Mouse (Mus musculus): ENCODE measurements around the gene Nrcam. TPM values are rescaled to one million over a fixed set of nuclear protein-coding genes. Genes with fewer than 3 reads are reported as not detected.

The Nrcam gene
- polyA plus RNA-seq, 1 experiment from 2014 or later = 50.1 TPM

- no peak overlapping the region for H3K27ac ChIP-seq (ENCODE audit: low read depth, low read length)
- H3K27me3 ChIP-seq (ENCODE audit: control insufficient read depth, insufficient read depth, low read length) = no peaks in the 10 kb centered on the region
- H3K4me2 ChIP-seq (ENCODE audit: low read depth, low read length, severe bottlenecking) = no peak overlapping the region
- DNase-seq (ENCODE audit: low spot score) (no peak), ATAC-seq (replicated peaks; ENCODE audit: low FRiP score) (no peak)
- H3K36me3 ChIP-seq (ENCODE audit: control insufficient read depth, insufficient read depth, low read length) = no peaks in the 10 kb centered on the region
- H3K4me1 ChIP-seq (replicated peaks; ENCODE audit: control insufficient read depth, insufficient read depth, low read length) = no peaks in the 10 kb centered on the region
- H3K9ac ChIP-seq (ENCODE audit: low read length) = no peak overlapping the region
- no peak overlapping the region for H3K4me3 ChIP-seq (ENCODE audit: low read depth, low read length)
- 60% methylated on average over 6 of the region's 6 CpGs for WGBS
- H3K9me3 ChIP-seq (ENCODE audit: control insufficient read depth, low read length) = no peaks in the 10 kb centered on the region
Observed at GRCm38 (mm10) chr12:44430335-44430734, 101.7 kb downstream of the Nrcam start.

GRCm38 (mm10) chr12:44430996-44431395 lies 102.3 kb downstream of the Nrcam start:
- H3K4me2 ChIP-seq (ENCODE audit: low read depth, low read length, severe bottlenecking) = no peak overlapping the region
- H3K9ac ChIP-seq (ENCODE audit: low read length) = no peak overlapping the region

GRCm38 (mm10) chr12:44432727-44433126 lies 104.0 kb downstream of the Nrcam start:
- DNase-seq (ENCODE audit: low spot score) (no peak), ATAC-seq (replicated peaks; ENCODE audit: low FRiP score) (no peak)
- H3K27ac ChIP-seq (ENCODE audit: low read depth, low read length) = no peak overlapping the region
- H3K4me2 ChIP-seq (ENCODE audit: low read depth, low read length, severe bottlenecking) = no peak overlapping the region
- WGBS = 89% methylated on average over 3 of the region's 3 CpGs
- H3K27me3 ChIP-seq (ENCODE audit: control insufficient read depth, insufficient read depth, low read length) = no peaks in the 10 kb centered on the region
- H3K9me3 ChIP-seq (ENCODE audit: control insufficient read depth, low read length) = no peaks in the 10 kb centered on the region
- no peak overlapping the region for H3K9ac ChIP-seq (ENCODE audit: low read length)
- peaks cover 5% of the 10 kb centered on the region for H3K4me1 ChIP-seq (replicated peaks; ENCODE audit: control insufficient read depth, insufficient read depth, low read length)
- no peak overlapping the region for H3K4me3 ChIP-seq (ENCODE audit: low read depth, low read length)
- no peaks in the 10 kb centered on the region for H3K36me3 ChIP-seq (ENCODE audit: control insufficient read depth, insufficient read depth, low read length)

More at GRCm38 (mm10) chr12:44430996-44431395, 102.3 kb downstream of the Nrcam start:
- H3K27ac ChIP-seq (ENCODE audit: low read depth, low read length) = no peak overlapping the region
- DNase-seq (ENCODE audit: low spot score) (no peak), ATAC-seq (replicated peaks; ENCODE audit: low FRiP score) (no peak)
- 56% methylated on average over 7 of the region's 7 CpGs for WGBS
- no peaks in the 10 kb centered on the region for H3K4me1 ChIP-seq (replicated peaks; ENCODE audit: control insufficient read depth, insufficient read depth, low read length)
- H3K9me3 ChIP-seq (ENCODE audit: control insufficient read depth, low read length) = no peaks in the 10 kb centered on the region
- no peaks in the 10 kb centered on the region for H3K36me3 ChIP-seq (ENCODE audit: control insufficient read depth, insufficient read depth, low read length)
- H3K27me3 ChIP-seq (ENCODE audit: control insufficient read depth, insufficient read depth, low read length) = no peaks in the 10 kb centered on the region
- no peak overlapping the region for H3K4me3 ChIP-seq (ENCODE audit: low read depth, low read length)

- Histone ChIP-seq H3K27ac (ENCODE audit: low read depth, low read length) (no peak overlapping the region), H3K9ac (ENCODE audit: low read length) (no peak overlapping the region; the same call in 1 of the 2 replicates), H3K27me3 (ENCODE audit: control insufficient read depth, insufficient read depth, low read length) (no peaks in the 10 kb centered on the region), H3K4me3 (ENCODE audit: low read depth, low read length) (no peak overlapping the region), H3K4me2 (ENCODE audit: low read depth, low read length, severe bottlenecking) (peak overlapping the region; percentile 36; the same call in 1 of the 2 replicates), H3K4me1 (replicated peaks; ENCODE audit: control insufficient read depth, insufficient read depth, low read length) (peaks cover 15% of the 10 kb centered on the region), H3K9me3 (ENCODE audit: control insufficient read depth, low read length) (no peaks in the 10 kb centered on the region), H3K36me3 (ENCODE audit: control insufficient read depth, insufficient read depth, low read length) (no peaks in the 10 kb centered on the region)
- DNase-seq (ENCODE audit: low spot score) (peak; percentile 55), ATAC-seq (replicated peaks; ENCODE audit: low FRiP score) (peak; percentile 83)
- WGBS = 16% methylated on average over 13 of the region's 13 CpGs
Observed at GRCm38 (mm10) chr12:44437046-44437827, 108.6 kb downstream of the Nrcam start.

GRCm38 (mm10) chr12:44438884-44439283 lies 110.2 kb downstream of the Nrcam start:
- under 1% methylated on average over 8 of the region's 8 CpGs for WGBS
- H3K27ac ChIP-seq (ENCODE audit: low read depth, low read length) = no peak overlapping the region

GRCm38 (mm10) chr12:44440230-44440629 lies 111.5 kb downstream of the Nrcam start:
- Histone ChIP-seq H3K27me3 (ENCODE audit: control insufficient read depth, insufficient read depth, low read length) (no peaks in the 10 kb centered on the region), H3K36me3 (ENCODE audit: control insufficient read depth, insufficient read depth, low read length) (no peaks in the 10 kb centered on the region; the same call in 1 of the 2 replicates), H3K9me3 (ENCODE audit: control insufficient read depth, low read length) (no peaks in the 10 kb centered on the region), H3K4me2 (ENCODE audit: low read depth, low read length, severe bottlenecking) (no peak overlapping the region), H3K27ac (ENCODE audit: low read depth, low read length) (no peak overlapping the region), H3K4me3 (ENCODE audit: low read depth, low read length) (no peak overlapping the region), H3K4me1 (replicated peaks; ENCODE audit: control insufficient read depth, insufficient read depth, low read length) (peaks cover 15% of the 10 kb centered on the region), H3K9ac (ENCODE audit: low read length) (no peak overlapping the region)
- WGBS = 8% methylated on average over 4 of the region's 4 CpGs
- ATAC-seq (replicated peaks; ENCODE audit: low FRiP score) (no peak), DNase-seq (ENCODE audit: low spot score) (no peak)

More at GRCm38 (mm10) chr12:44438884-44439283, 110.2 kb downstream of the Nrcam start:
- H3K9ac ChIP-seq (ENCODE audit: low read length) = peak overlapping the region; percentile 37; the same call in 1 of the 2 replicates
- ATAC-seq (replicated peaks; ENCODE audit: low FRiP score) (peak; percentile 69), DNase-seq (ENCODE audit: low spot score) (peak; percentile 59)
- H3K27me3 ChIP-seq (ENCODE audit: control insufficient read depth, insufficient read depth, low read length) = no peaks in the 10 kb centered on the region
- peak overlapping the region; percentile 12; the same call in 1 of the 2 replicates for H3K4me3 ChIP-seq (ENCODE audit: low read depth, low read length)
- peak overlapping the region; percentile 44 for H3K4me2 ChIP-seq (ENCODE audit: low read depth, low read length, severe bottlenecking)
- no peaks in the 10 kb centered on the region for H3K9me3 ChIP-seq (ENCODE audit: control insufficient read depth, low read length)
- H3K36me3 ChIP-seq (ENCODE audit: control insufficient read depth, insufficient read depth, low read length) = no peaks in the 10 kb centered on the region; the same call in 1 of the 2 replicates
- peaks cover 15% of the 10 kb centered on the region for H3K4me1 ChIP-seq (replicated peaks; ENCODE audit: control insufficient read depth, insufficient read depth, low read length)

GRCm38 (mm10) chr12:44450930-44451329 lies 122.2 kb downstream of the Nrcam start:
- H3K4me3 ChIP-seq (ENCODE audit: low read depth, low read length) = no peak overlapping the region
- whole genome bisulfite sequencing = 54% methylated on average over 6 of the region's 6 CpGs
- no peaks in the 10 kb centered on the region for H3K36me3 ChIP-seq (ENCODE audit: control insufficient read depth, insufficient read depth, low read length)
- no peak overlapping the region for H3K27ac ChIP-seq (ENCODE audit: low read depth, low read length)
- H3K27me3 ChIP-seq (ENCODE audit: control insufficient read depth, insufficient read depth, low read length) = no peaks in the 10 kb centered on the region
- no peaks in the 10 kb centered on the region for H3K4me1 ChIP-seq (replicated peaks; ENCODE audit: control insufficient read depth, insufficient read depth, low read length)
- no peak overlapping the region for H3K4me2 ChIP-seq (ENCODE audit: low read depth, low read length, severe bottlenecking)
- ATAC-seq (replicated peaks; ENCODE audit: low FRiP score) (no peak), DNase-seq (ENCODE audit: low spot score) (no peak)
- H3K9ac ChIP-seq (ENCODE audit: low read length) = no peak overlapping the region
- no peaks in the 10 kb centered on the region for H3K9me3 ChIP-seq (ENCODE audit: control insufficient read depth, low read length)

- H3K9me3 ChIP-seq (ENCODE audit: control insufficient read depth, low read length) = no peaks in the 10 kb centered on the region
- DNase-seq (ENCODE audit: low spot score) (no peak), ATAC-seq (replicated peaks; ENCODE audit: low FRiP score) (no peak)
- WGBS = 72% methylated on average over 1 of the region's 1 CpGs
- H3K27ac ChIP-seq (ENCODE audit: low read depth, low read length) = no peak overlapping the region
- no peak overlapping the region for H3K4me2 ChIP-seq (ENCODE audit: low read depth, low read length, severe bottlenecking)
- H3K4me3 ChIP-seq (ENCODE audit: low read depth, low read length) = no peak overlapping the region
- H3K27me3 ChIP-seq (ENCODE audit: control insufficient read depth, insufficient read depth, low read length) = no peaks in the 10 kb centered on the region
- no peak overlapping the region for H3K9ac ChIP-seq (ENCODE audit: low read length)
- no peaks in the 10 kb centered on the region for H3K4me1 ChIP-seq (replicated peaks; ENCODE audit: control insufficient read depth, insufficient read depth, low read length)
- no peaks in the 10 kb centered on the region for H3K36me3 ChIP-seq (ENCODE audit: control insufficient read depth, insufficient read depth, low read length)
Observed at GRCm38 (mm10) chr12:44451742-44452141, 123.1 kb downstream of the Nrcam start.

GRCm38 (mm10) chr12:44453791-44454190 lies 125.1 kb downstream of the Nrcam start:
- 92% methylated on average over 4 of the region's 4 CpGs for WGBS
- H3K4me2 ChIP-seq (ENCODE audit: low read depth, low read length, severe bottlenecking) = no peak overlapping the region
- no peak overlapping the region for H3K4me3 ChIP-seq (ENCODE audit: low read depth, low read length)
- DNase-seq (ENCODE audit: low spot score) (no peak), ATAC-seq (replicated peaks; ENCODE audit: low FRiP score) (no peak)
- H3K9ac ChIP-seq (ENCODE audit: low read length) = no peak overlapping the region
- no peaks in the 10 kb centered on the region for H3K9me3 ChIP-seq (ENCODE audit: control insufficient read depth, low read length)
- no peaks in the 10 kb centered on the region for H3K4me1 ChIP-seq (replicated peaks; ENCODE audit: control insufficient read depth, insufficient read depth, low read length)
- H3K27me3 ChIP-seq (ENCODE audit: control insufficient read depth, insufficient read depth, low read length) = no peaks in the 10 kb centered on the region
- H3K36me3 ChIP-seq (ENCODE audit: control insufficient read depth, insufficient read depth, low read length) = no peaks in the 10 kb centered on the region
- no peak overlapping the region for H3K27ac ChIP-seq (ENCODE audit: low read depth, low read length)
